ENCODE assay signal across 9 mouse cellular contexts in genomic region chr10:13323139-13323805, GRCm38 (mm10).
DNase-seq lines count a peak whose midpoint lies in the region; ATAC-seq and TF ChIP-seq lines count a peak whose summit lies in the region.
"Had no signal": no experiment of that assay in that cellular context is flagged by ENCODE, and none has a peak within 500 bp of the region (broad histone marks: within the 10 kb centered on the region; RNA-seq: fewer than 3 reads in every experiment).

No protein-coding gene starts in this region.

- H3K4me3 ChIP-seq in kidney, adult 2 months (ENCODE audit: insufficient read depth, low read depth, low read length): peak overlapping the region; percentile 61
- peak overlapping the region; percentile 53 for H3K4me3 ChIP-seq in forebrain, embryonic 11.5 days (ENCODE audit: low read depth, low read length)
- peak overlapping the region; percentile 56 for H3K4me3 ChIP-seq in intestine, embryonic 15.5 days (replicated peaks)
- H3K4me3 ChIP-seq in lung, embryonic 16.5 days (ENCODE audit: low read length): peak overlapping the region; percentile 68
- H3K4me3 ChIP-seq in stomach, embryonic 15.5 days (replicated peaks): peak overlapping the region; percentile 60

- no peak for TF ChIP-seq CTCF in kidney, adult 2 months (conservative IDR thresholded peaks at IDR 0.05; ENCODE audit: insufficient read depth, insufficient read length, low read depth, low read length)

- ATAC-seq in forebrain, embryonic 11.5 days (replicated peaks; ENCODE audit: low FRiP score): peak; percentile 59
- peak; percentile 66 for ATAC-seq in intestine, embryonic 15.5 days
- ATAC-seq in lung, embryonic 16.5 days (ENCODE audit: low read depth): peak; percentile 82
- peak; percentile 66 for ATAC-seq in stomach, embryonic 15.5 days (ENCODE audit: insufficient read depth, low FRiP score, low read depth)

- TF ChIP-seq POLR2A in kidney, adult 2 months (IDR thresholded peaks at IDR 0.05; ENCODE audit: low read depth, low read length): no peak

- H3K36me3 ChIP-seq in kidney, adult 2 months (ENCODE audit: control insufficient read depth, insufficient read depth, low read length): no peaks in the 10 kb centered on the region
- no peaks in the 10 kb centered on the region for H3K36me3 ChIP-seq in forebrain, embryonic 11.5 days (ENCODE audit: control insufficient read depth, insufficient read depth, low read length)
- no peaks in the 10 kb centered on the region for H3K36me3 ChIP-seq in intestine, embryonic 15.5 days
- H3K36me3 ChIP-seq in lung, embryonic 16.5 days (ENCODE audit: control insufficient read depth, insufficient read depth, low read length): no peaks in the 10 kb centered on the region
- no peaks in the 10 kb centered on the region for H3K36me3 ChIP-seq in stomach, embryonic 15.5 days

- H3K4me1 ChIP-seq in kidney, adult 2 months (ENCODE audit: control insufficient read depth, insufficient read depth, low read length): peaks cover 4% of the 10 kb centered on the region; the same call in 1 of the 2 replicates
- H3K4me1 ChIP-seq in forebrain, embryonic 11.5 days (replicated peaks; ENCODE audit: control insufficient read depth, insufficient read depth, low read length): no peaks in the 10 kb centered on the region; the same call in 1 of the 2 replicates
- 0 out of 2 replicates have a peak, but pooled peaks cover 6% of the 10 kb centered on the region for H3K4me1 ChIP-seq in intestine, embryonic 15.5 days (replicated peaks)
- peaks cover 20% of the 10 kb centered on the region for H3K4me1 ChIP-seq in lung, embryonic 16.5 days (replicated peaks; ENCODE audit: control insufficient read depth, insufficient read depth, low read length)
- peaks cover 15% of the 10 kb centered on the region for H3K4me1 ChIP-seq in stomach, embryonic 15.5 days

- peak; percentile 44 for DNase-seq in kidney, adult 2 months
- DNase-seq in kidney, adult 11 months: no peak
- peak; percentile 56 for DNase-seq in forebrain, embryonic 11.5 days (ENCODE audit: low spot score)
- DNase-seq in urinary bladder, postnatal 36 days (ENCODE audit: low spot score in 2 of 2): no peak
- DNase-seq in frontal cortex, postnatal 10 days (ENCODE audit: low spot score in 2 of 2): no peak

- H3K4me2 ChIP-seq in forebrain, embryonic 11.5 days (ENCODE audit: low read depth, low read length, severe bottlenecking): peak overlapping the region; percentile 71
- H3K4me2 ChIP-seq in intestine, embryonic 15.5 days (replicated peaks): peak overlapping the region; percentile 84
- H3K4me2 ChIP-seq in lung, embryonic 16.5 days (ENCODE audit: low read depth, low read length): peak overlapping the region; percentile 81
- peak overlapping the region; percentile 73 for H3K4me2 ChIP-seq in stomach, embryonic 15.5 days

- H3K27me3 ChIP-seq in kidney, adult 2 months (replicated peaks; ENCODE audit: control insufficient read depth, insufficient read depth, low read length): no peaks in the 10 kb centered on the region
- H3K27me3 ChIP-seq in forebrain, embryonic 11.5 days (ENCODE audit: control insufficient read depth, insufficient read depth, low read length): no peaks in the 10 kb centered on the region
- no peaks in the 10 kb centered on the region for H3K27me3 ChIP-seq in intestine, embryonic 15.5 days (replicated peaks)
- H3K27me3 ChIP-seq in lung, embryonic 16.5 days (ENCODE audit: control insufficient read depth, insufficient read depth, low read depth, low read length): no peaks in the 10 kb centered on the region
- H3K27me3 ChIP-seq in stomach, embryonic 15.5 days (replicated peaks): no peaks in the 10 kb centered on the region
- H3K27me3 ChIP-seq: Patski had no signal

- peak overlapping the region; percentile 77 for H3K27ac ChIP-seq in kidney, adult 2 months (ENCODE audit: insufficient read depth, low read depth, low read length)
- peak overlapping the region; percentile 78 for H3K27ac ChIP-seq in forebrain, embryonic 11.5 days (ENCODE audit: low read depth, low read length)
- peak overlapping the region; percentile 97 for H3K27ac ChIP-seq in intestine, embryonic 15.5 days
- H3K27ac ChIP-seq in lung, embryonic 16.5 days (ENCODE audit: low read length): peak overlapping the region; percentile 99
- H3K27ac ChIP-seq in stomach, embryonic 15.5 days: peak overlapping the region; percentile 99

- peak overlapping the region; percentile 76 for H3K9ac ChIP-seq in forebrain, embryonic 11.5 days (ENCODE audit: low read length)
- H3K9ac ChIP-seq in intestine, embryonic 15.5 days: peak overlapping the region; percentile 72
- H3K9ac ChIP-seq in lung, embryonic 16.5 days (ENCODE audit: low read length): peak overlapping the region; percentile 94
- peak overlapping the region; percentile 4; the same call in 1 of the 2 replicates for H3K9ac ChIP-seq in stomach, embryonic 15.5 days

- no peaks in the 10 kb centered on the region for H3K9me3 ChIP-seq in forebrain, embryonic 11.5 days (ENCODE audit: control insufficient read depth, low read length)
- no peaks in the 10 kb centered on the region for H3K9me3 ChIP-seq in intestine, embryonic 15.5 days
- no peaks in the 10 kb centered on the region for H3K9me3 ChIP-seq in lung, embryonic 16.5 days (ENCODE audit: control insufficient read depth, low read length)
- no peaks in the 10 kb centered on the region for H3K9me3 ChIP-seq in stomach, embryonic 15.5 days

- WGBS in kidney, adult 2 months: 10% methylated on average over 12 of the region's 12 CpGs
- 27% methylated on average over 12 of the region's 12 CpGs for WGBS in forebrain, embryonic 11.5 days
- WGBS in intestine, embryonic 15.5 days: 12% methylated on average over 12 of the region's 12 CpGs
- WGBS in lung, embryonic 16.5 days: 2% methylated on average over 12 of the region's 12 CpGs
- 8% methylated on average over 12 of the region's 12 CpGs for WGBS in stomach, embryonic 15.5 days

Comparison
In these comparisons a context has a peak if more than half of its experiments do, and no peak if none do; other contexts are left out.
1. DNase-seq: peak in kidney, adult 2 months (single experiment) and forebrain, embryonic 11.5 days (single experiment); none in kidney, adult 11 months (single experiment), urinary bladder, postnatal 36 days (0 of 2) and frontal cortex, postnatal 10 days (0 of 2).
2. H3K9ac ChIP-seq: peak in every context shown above with its lines; median percentile 94 in lung, embryonic 16.5 days; 76 in forebrain, embryonic 11.5 days; 72 in intestine, embryonic 15.5 days; 4 in stomach, embryonic 15.5 days.
3. Peak in every context shown above with its lines, with median percentiles within 50 percentile points of each other: H3K27ac ChIP-seq, H3K4me3 ChIP-seq, ATAC-seq and H3K4me2 ChIP-seq.